Mouse (Mus musculus): ENCODE measurements at regions not wholly inside any gene's neighbourhood (a gene's known extent, or its start where the extent isn't known, plus 50 kb on each side); places are given as distances from the start of the nearest gene placed in this dataset.

- TF ChIP-seq CTCF (IDR thresholded peaks at IDR 0.05; ENCODE audit: low read depth): no peak
- TF ChIP-seq EP300 (IDR thresholded peaks at IDR 0.05; ENCODE audit: low read depth): no peak
Observed at GRCm38 (mm10) chr2:19762996-19763395, 105.4 kb downstream of the Otud1 start.

All from heart, postnatal 0 days (tissue).